ENCODE assay signal across 11 mouse cellular contexts in the genomic region with DNA sequence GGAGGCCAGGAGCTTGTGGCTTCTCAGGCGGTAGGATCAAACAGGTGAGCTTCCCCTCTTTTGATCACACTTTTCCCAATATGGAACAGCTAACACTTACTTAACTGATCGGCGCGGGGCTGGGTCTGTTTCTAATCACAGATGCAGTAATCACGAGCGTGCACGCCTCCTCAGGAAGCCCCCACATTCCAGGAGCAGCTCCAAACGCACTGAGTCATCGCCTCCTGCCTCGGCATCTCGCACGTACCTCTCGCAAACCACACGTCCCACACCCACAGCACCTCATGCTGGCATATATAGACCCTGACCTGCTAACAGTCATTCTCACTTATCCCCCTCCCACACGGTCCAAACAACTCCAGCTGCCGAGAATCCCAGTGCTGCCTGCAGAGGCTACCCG. TPM values are rescaled to one million over a fixed set of nuclear protein-coding genes. Genes with fewer than 3 reads are reported as not detected.
A peak's percentile ranks its signal among the peaks of the same experiment; 100 is the strongest.
DNase-seq lines count a peak whose midpoint lies in the region; ATAC-seq and TF ChIP-seq lines count a peak whose summit lies in the region.
"Had no signal": no experiment of that assay in that cellular context is flagged by ENCODE, and none has a peak within 500 bp of the region (broad histone marks: within the 10 kb centered on the region; RNA-seq: fewer than 3 reads in every experiment).

No protein-coding gene starts in this region.

- no peak for DNase-seq in heart, postnatal 25 days (ENCODE audit: low spot score)
- peak; percentile 51 for DNase-seq in forelimb bud, embryonic 11.5 days (ENCODE audit: low read depth, low spot score)
- DNase-seq in layer of hippocampus, postnatal 36 days, result peak; percentile 83 to 86
- peak; percentile 91 for DNase-seq in right cerebral cortex, postnatal 25 days
- DNase-seq in thymus, adult 18-20 months, result no peak
- no peak for DNase-seq in yolk sac, embryonic 10.5 days (ENCODE audit: low spot score)
- DNase-seq in forebrain, postnatal 0 days, result no peak
- DNase-seq: gastrocnemius, postnatal 25 days; thymus, adult 2 months had no signal

- peaks cover 9 to 12% of the 10 kb centered on the region in 2 experiments; a peak in 2 of 4 replicates for H3K4me1 ChIP-seq in heart, embryonic 14.5 days (ENCODE audit: control insufficient read depth in 2 of 2, insufficient read depth in 2 of 2, low read length in 2 of 2)
- no peaks in the 10 kb centered on the region for H3K4me1 ChIP-seq in forebrain, postnatal 0 days (ENCODE audit: insufficient read depth)

- intact Hi-C loops in heart, postnatal 25 days (cut with DNase I), result loop anchor here (2.0 kb wide), 1 partner anchor 147 kb away; no protein-coding TSS in a partner anchor

- H3K36me3 ChIP-seq in heart, embryonic 14.5 days (ENCODE audit: control insufficient read depth, insufficient read depth, low read length), result no peaks in the 10 kb centered on the region
- H3K36me3 ChIP-seq in forebrain, postnatal 0 days (ENCODE audit: insufficient read depth), result peaks cover 23% of the 10 kb centered on the region

- no peaks in the 10 kb centered on the region for H3K27me3 ChIP-seq in heart, embryonic 14.5 days (ENCODE audit: control insufficient read depth, insufficient read depth, low read length)
- no peaks in the 10 kb centered on the region for H3K27me3 ChIP-seq in forebrain, postnatal 0 days (ENCODE audit: insufficient read depth, low read length)

- no peak for TF ChIP-seq CTCF in forebrain, postnatal 0 days (IDR thresholded peaks at IDR 0.05; ENCODE audit: low read depth)

- peak; percentile 74; the same call in 1 of the 2 replicates for ATAC-seq in heart, embryonic 14.5 days (ENCODE audit: insufficient number of reproducible peaks, insufficient read depth, low FRiP score, low read depth)
- ATAC-seq in forebrain, postnatal 0 days, result no peak
- ATAC-seq: Patski had no signal

- no peak overlapping the region for H3K9ac ChIP-seq in heart, embryonic 14.5 days (ENCODE audit: low read length)
- no peak overlapping the region for H3K9ac ChIP-seq in forebrain, postnatal 0 days

- peak overlapping the region; percentile 42 for H3K4me2 ChIP-seq in heart, embryonic 14.5 days (ENCODE audit: low read length)
- H3K4me2 ChIP-seq in forebrain, postnatal 0 days (ENCODE audit: low read depth), result no peak overlapping the region

- 5% methylated on average over 17 of the region's 17 CpGs for WGBS in heart, embryonic 14.5 days
- WGBS in forebrain, postnatal 0 days, result 65% methylated on average over 17 of the region's 17 CpGs

- no peaks in the 10 kb centered on the region for H3K9me3 ChIP-seq in heart, embryonic 14.5 days (ENCODE audit: control insufficient read depth, low read length)
- H3K9me3 ChIP-seq in forebrain, postnatal 0 days (ENCODE audit: low read length), result no peaks in the 10 kb centered on the region

- H3K27ac ChIP-seq in heart, embryonic 14.5 days (replicated peaks in 1 of 2; ENCODE audit: control insufficient read depth in 1 of 2, insufficient read depth in 1 of 2, low read depth in 2 of 2, low read length in 2 of 2), result no peak overlapping the region
- H3K27ac ChIP-seq in forebrain, postnatal 0 days (ENCODE audit: low read depth, low read length), result no peak overlapping the region

- H3K4me3 ChIP-seq in heart, embryonic 14.5 days (ENCODE audit: control insufficient read depth in 1 of 2, insufficient read depth in 1 of 2, low read depth in 1 of 2, low read length in 2 of 2), result no peak overlapping the region
- H3K4me3 ChIP-seq in forebrain, postnatal 0 days (ENCODE audit: low read depth, low read length), result no peak overlapping the region

RNA-seq across cellular contexts. Expression of a gene that starts 43.1 kb away (rescaled TPM):
- 48.7 and 50.8 TPM in 2 replicates for polyA plus RNA-seq in heart, embryonic 14.5 days (2014; fragmentation: Nextera tagmentation; extraction: Ambion mirVana)
- 10 to 100 TPM; 43.1 to 45.4 TPM for total RNA-seq in heart, postnatal 25 days (2021)
- 10 to 100 TPM; 31.1 to 37.6 TPM for total RNA-seq in layer of hippocampus, postnatal 36 days (2021)
- 24.5 and 27.9 TPM in 2 replicates for total RNA-seq in forebrain, postnatal 0 days (2014; rRNA removed)
- 28.2 and 30.0 TPM in 2 replicates for polyA plus RNA-seq in forebrain, postnatal 0 days (2015; fragmentation: Nextera tagmentation; extraction: Ambion mirVana)

RNA-seq across cellular contexts. Expression of a gene that starts 52.7 kb away (rescaled TPM):
- 0.09 and 0.16 TPM in 2 replicates for polyA plus RNA-seq in heart, embryonic 14.5 days (2014; fragmentation: Nextera tagmentation; extraction: Ambion mirVana)
- total RNA-seq in heart, postnatal 25 days (2021), result under 1 TPM; 0.03 TPM
- 100 to 1,000 TPM; 216 to 234 TPM for total RNA-seq in layer of hippocampus, postnatal 36 days (2021)
- 27.4 and 34.1 TPM in 2 replicates for total RNA-seq in forebrain, postnatal 0 days (2014; rRNA removed)
- polyA plus RNA-seq in forebrain, postnatal 0 days (2015; fragmentation: Nextera tagmentation; extraction: Ambion mirVana), result 3.0 and 5.5 TPM in 2 replicates

RNA-seq across cellular contexts. Expression of a gene that starts 54.4 kb away (rescaled TPM):
- 37.2 and 37.9 TPM in 2 replicates for polyA plus RNA-seq in heart, embryonic 14.5 days (2014; fragmentation: Nextera tagmentation; extraction: Ambion mirVana)
- 100 to 1,000 TPM in 1 of 2 experiments, 10 to 100 TPM in 1; 90.1 to 112 TPM for total RNA-seq in heart, postnatal 25 days (2021)
- total RNA-seq in layer of hippocampus, postnatal 36 days (2021), result 100 to 1,000 TPM; 104 to 110 TPM
- total RNA-seq in forebrain, postnatal 0 days (2014; rRNA removed), result 32.0 and 35.8 TPM in 2 replicates
- polyA plus RNA-seq in forebrain, postnatal 0 days (2015; fragmentation: Nextera tagmentation; extraction: Ambion mirVana), result 25.4 and 37.0 TPM in 2 replicates

RNA-seq across cellular contexts. Expression of a gene that starts 57.3 kb away (rescaled TPM):
- polyA plus RNA-seq in heart, embryonic 14.5 days (2014; fragmentation: Nextera tagmentation; extraction: Ambion mirVana), result not detected in 2 replicates
- not detected for total RNA-seq in heart, postnatal 25 days (2021)
- total RNA-seq in layer of hippocampus, postnatal 36 days (2021), result not detected
- 0.10 TPM in 1 of 2 replicates, not detected in the other for total RNA-seq in forebrain, postnatal 0 days (2014; rRNA removed)
- not detected in 2 replicates for polyA plus RNA-seq in forebrain, postnatal 0 days (2015; fragmentation: Nextera tagmentation; extraction: Ambion mirVana)
- total RNA-seq: gastrocnemius, postnatal 25 days had no signal

Comparison
In these comparisons a context has a peak if more than half of its experiments do, and no peak if none do; other contexts are left out.
1. DNase-seq: peak in forelimb bud, embryonic 11.5 days (single experiment), layer of hippocampus, postnatal 36 days (2 of 2) and right cerebral cortex, postnatal 25 days (single experiment); none in heart, postnatal 25 days (single experiment), thymus, adult 18-20 months (0 of 2), yolk sac, embryonic 10.5 days (single experiment) and forebrain, postnatal 0 days (single experiment).
2. RNA of a gene that starts 52.7 kb away (total RNA-seq): 216 to 234 TPM in layer of hippocampus, postnatal 36 days and 27.4 to 34.1 TPM in forebrain, postnatal 0 days; 0.03 TPM in heart, postnatal 25 days; every median in the first group is over 10 times any median in the second.